Mouse (Mus musculus) liver, embryonic 11.5 days (tissue): ENCODE results near the gene Grhl3. TPM values are rescaled to one million over a fixed set of nuclear protein-coding genes. Genes with fewer than 3 reads are reported as not detected.
A peak's percentile ranks its signal among the peaks of the same experiment; 100 is the strongest.
"Not testable (repeated sequence)": the region's sequence is repeated elsewhere in the genome, so short reads cannot be mapped to it uniquely, and the experiment has no call there.

Experiments
- ATAC-seq: fragments of 200-750 bp; cut with Nextera tagmentation; replicated peaks from 2 replicates; pipeline ENCODE4 v1.8.0; 2017; ENCODE audit warnings: moderate number of reproducible peaks, mild to moderate bottlenecking, moderate TSS enrichment, moderate library complexity; ENCODE audit not compliant: low FRiP score
- DNase-seq: peaks from one replicate; pipeline ENCODE4 v3.0.0-alpha.2; 2017; ENCODE audit warnings: low spot score
- H3K27ac ChIP-seq: fragments of 300-500 bp; sonication (generic); 2 replicates; pipeline ENCODE4 v1.5.1; 2014; ENCODE audit warnings: mild to moderate bottlenecking, low read depth, low read length, control low read depth
- H3K27me3 ChIP-seq: fragments of 300-500 bp; sonication (generic); replicated peaks from 2 replicates; pipeline ENCODE4 v1.6.1; 2014; ENCODE audit warnings: low read length, mixed read lengths; ENCODE audit not compliant: control insufficient read depth, insufficient read depth
- H3K36me3 ChIP-seq: fragments of 300-500 bp; sonication (generic); 2 replicates; pipeline ENCODE4 v1.6.1; 2014; ENCODE audit warnings: mild to moderate bottlenecking, low read length, moderate library complexity, mixed read lengths; ENCODE audit not compliant: control insufficient read depth, insufficient read depth
- H3K4me1 ChIP-seq: fragments of 300-500 bp; sonication (generic); replicated peaks from 2 replicates; pipeline ENCODE4 v1.6.1; 2014; ENCODE audit warnings: low read length, mixed read lengths; ENCODE audit not compliant: control insufficient read depth, insufficient read depth
- H3K4me2 ChIP-seq: fragments of 300-500 bp; sonication (generic); 2 replicates; pipeline ENCODE4 v1.6.1; 2014; ENCODE audit warnings: mild to moderate bottlenecking, control low read depth, moderate library complexity
- H3K4me3 ChIP-seq: fragments of 300-500 bp; sonication (generic); 2 replicates; pipeline ENCODE4 v1.5.1; 2014; ENCODE audit warnings: low read depth, low read length, control low read depth
- H3K9ac ChIP-seq: fragments of 300-500 bp; sonication (generic); 2 replicates; pipeline ENCODE4 v1.6.1; 2014; ENCODE audit warnings: low read depth, low read length, control low read depth
- H3K9me3 ChIP-seq: fragments of 300-500 bp; sonication (generic); 2 replicates; pipeline ENCODE4 v1.6.1; 2016; ENCODE audit warnings: low read length, inconsistent platforms, mixed read lengths; ENCODE audit not compliant: control insufficient read depth
- WGBS: fragments of 180-500 bp; shearing (Covaris S2); extraction: QIAGEN DNeasy Blood & Tissue Kit; methylation state at CpG from one replicate; pipeline ENCODE4 v1.1.7; 2014; 5-methylcytosine and 5-hydroxymethylcytosine counted together
- polyA plus RNA-seq: library from polyadenylated mRNA; unstranded; fragments of >200 nt; fragmentation: Nextera tagmentation; extraction: Ambion mirVana; gene quantifications from 2 replicates; pipeline ENCODE4 v1.2.1, GENCODE M21; 2014

The Grhl3 gene
- polyA plus RNA-seq: 2.7 and 3.7 TPM in 2 replicates

DNA sequence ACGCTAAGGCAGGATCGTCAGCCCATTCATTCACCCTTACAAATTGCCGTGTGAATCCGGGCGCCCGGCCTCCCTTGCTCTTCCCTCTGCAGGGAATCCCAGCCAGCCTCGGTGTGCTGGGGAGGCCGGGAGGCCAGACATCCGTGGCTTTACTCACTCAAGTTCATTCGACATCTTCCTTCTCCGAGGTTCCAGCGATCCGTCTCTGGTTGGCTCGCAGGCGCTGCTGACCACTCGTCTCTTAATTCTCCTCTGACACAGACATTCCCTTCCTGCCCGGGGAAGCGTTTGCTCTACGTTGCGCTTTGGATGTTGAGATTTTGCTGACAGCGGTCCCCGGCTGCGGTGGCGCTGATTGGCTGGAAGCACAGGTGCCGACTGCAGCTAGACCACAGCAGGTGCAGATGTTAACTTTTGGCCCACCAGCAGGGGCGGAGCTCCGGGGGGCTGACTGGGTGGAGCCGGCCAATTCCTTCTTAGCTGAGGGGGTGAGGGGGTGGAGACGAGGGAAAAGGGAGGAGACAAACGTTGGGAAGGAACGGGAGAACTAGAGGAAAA, at the start of gene Grhl3:
Grhl3 (minus strand) TSS at position 380 of the 558 bp plus-strand sequence.
- Histone ChIP-seq H3K4me3 (peak within 1 kb of the TSS; percentile 5; the same call in 1 of the 2 replicates), H3K4me1 (peaks cover 15% of the 10 kb centered on the region)
- 2% methylated on average over 31 of the region's 31 CpGs for whole genome bisulfite sequencing

DNA sequence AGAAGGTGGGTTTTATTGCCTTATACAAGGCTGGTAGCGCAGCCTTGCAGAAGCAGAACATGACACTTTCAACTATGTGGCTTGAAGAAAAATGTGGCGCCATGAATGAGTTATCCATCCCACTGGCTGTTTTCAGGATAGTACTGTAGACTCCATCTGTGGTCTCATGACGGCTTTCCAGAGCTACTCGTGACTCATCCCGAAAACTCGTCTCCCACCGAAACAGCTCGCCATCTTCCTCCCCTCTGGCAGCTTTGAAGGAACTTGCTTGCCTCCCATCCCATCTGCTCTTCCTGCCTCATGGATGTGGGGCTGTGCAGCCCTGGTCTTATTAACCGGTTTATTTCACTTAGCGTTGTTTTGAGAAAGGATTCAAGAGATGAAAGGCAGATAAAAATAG, 48.9 kb upstream of the Grhl3 start:
- H3K9me3 ChIP-seq: no peaks in the 10 kb centered on the region
- DNase-seq (no peak), ATAC-seq (no peak)
- peak overlapping the region; percentile 91 for H3K27ac ChIP-seq
- no peaks in the 10 kb centered on the region for H3K36me3 ChIP-seq
- no peak overlapping the region for H3K4me2 ChIP-seq
- no peak overlapping the region for H3K4me3 ChIP-seq
- H3K9ac ChIP-seq: no peak overlapping the region
- peaks cover 31% of the 10 kb centered on the region for H3K4me1 ChIP-seq
- H3K27me3 ChIP-seq: peaks cover 8% of the 10 kb centered on the region
- 92% methylated on average over 10 of the region's 10 CpGs for WGBS

More for the DNA sequence above, at the start of gene Grhl3:
- Histone ChIP-seq H3K9me3 (no peaks in the 10 kb centered on the region), H3K4me2 (peak within 1 kb of the TSS; percentile 46), H3K27me3 (peaks cover 68% of the 10 kb centered on the region), H3K27ac (no peak within 1 kb of the TSS), H3K36me3 (no peaks in the 10 kb centered on the region), H3K9ac (no peak within 1 kb of the TSS)
- ATAC-seq: no peak
- no peak for DNase-seq

DNA sequence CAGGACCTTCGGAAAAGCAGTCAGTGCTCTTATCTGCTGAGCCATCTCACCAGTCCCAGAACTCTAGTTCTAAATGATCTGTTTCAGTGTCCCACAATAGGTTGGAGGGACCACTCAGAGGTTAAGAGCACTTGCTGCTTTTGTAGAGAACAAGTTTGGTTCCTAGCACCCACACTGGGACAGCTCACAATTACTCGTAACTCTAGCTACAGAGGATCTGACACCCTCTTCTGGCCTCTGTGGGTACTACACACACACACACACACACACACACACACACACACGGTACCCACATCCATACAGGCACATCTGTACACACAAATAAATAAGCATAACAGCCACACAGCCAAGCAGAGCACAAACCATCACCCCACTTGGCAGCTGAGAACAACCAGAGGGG, 47.0 kb upstream of the Grhl3 start:
- DNase-seq (no peak), ATAC-seq (no peak)
- peaks cover 31% of the 10 kb centered on the region for H3K4me1 ChIP-seq
- H3K27ac ChIP-seq: no peak overlapping the region
- H3K36me3 ChIP-seq: no peaks in the 10 kb centered on the region
- no peak overlapping the region for H3K9ac ChIP-seq
- peaks cover 8% of the 10 kb centered on the region for H3K27me3 ChIP-seq
- H3K9me3 ChIP-seq: no peaks in the 10 kb centered on the region
- no peak overlapping the region for H3K4me3 ChIP-seq
- 89% methylated on average over 3 of the region's 3 CpGs for WGBS
- H3K4me2 ChIP-seq: no peak overlapping the region

DNA sequence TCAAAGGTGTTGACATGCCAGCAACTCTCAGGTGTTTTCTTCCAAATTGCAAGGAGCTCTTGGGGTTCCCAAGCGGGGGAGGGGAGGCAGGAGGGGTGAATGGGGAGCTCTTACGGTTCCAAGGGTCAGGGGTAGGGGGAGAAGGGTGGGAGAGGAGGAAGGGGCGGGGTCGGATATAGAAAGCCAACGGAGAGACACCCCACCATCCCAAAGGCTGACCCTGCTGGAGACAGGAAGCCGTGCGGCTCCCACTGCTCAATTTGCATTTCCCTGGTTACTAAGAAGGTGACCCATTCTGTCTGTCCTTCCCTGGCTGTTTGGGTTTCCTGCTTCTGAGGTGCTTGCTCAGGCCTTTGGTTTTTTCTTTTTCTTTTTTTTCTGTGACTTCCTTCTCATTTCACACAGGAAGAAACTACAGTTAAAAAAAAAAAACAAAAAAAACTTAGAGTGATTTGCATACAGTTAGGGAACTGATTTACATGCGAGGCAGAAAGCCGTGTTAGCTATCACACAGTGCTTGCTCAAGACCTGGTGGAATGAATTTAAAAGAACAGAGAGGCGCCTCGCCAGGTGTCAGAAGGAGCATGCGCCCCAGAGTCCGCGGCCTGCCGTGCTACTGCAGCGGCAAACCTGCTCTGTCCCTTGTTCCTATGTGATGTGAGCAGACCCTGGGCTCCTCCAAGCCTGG, 44.5 kb upstream of the Grhl3 start:
- no peaks in the 10 kb centered on the region for H3K36me3 ChIP-seq
- 15% methylated on average over 16 of the region's 16 CpGs for WGBS
- H3K9ac ChIP-seq: no peak overlapping the region
- DNase-seq: no peak
- no peak for ATAC-seq
- H3K4me1 ChIP-seq: peaks cover 19% of the 10 kb centered on the region
- H3K27me3 ChIP-seq: peaks cover 8% of the 10 kb centered on the region
- H3K4me3 ChIP-seq: no peak overlapping the region
- no peak overlapping the region for H3K27ac ChIP-seq
- no peaks in the 10 kb centered on the region for H3K9me3 ChIP-seq
- H3K4me2 ChIP-seq: peak overlapping the region; percentile 31

DNA sequence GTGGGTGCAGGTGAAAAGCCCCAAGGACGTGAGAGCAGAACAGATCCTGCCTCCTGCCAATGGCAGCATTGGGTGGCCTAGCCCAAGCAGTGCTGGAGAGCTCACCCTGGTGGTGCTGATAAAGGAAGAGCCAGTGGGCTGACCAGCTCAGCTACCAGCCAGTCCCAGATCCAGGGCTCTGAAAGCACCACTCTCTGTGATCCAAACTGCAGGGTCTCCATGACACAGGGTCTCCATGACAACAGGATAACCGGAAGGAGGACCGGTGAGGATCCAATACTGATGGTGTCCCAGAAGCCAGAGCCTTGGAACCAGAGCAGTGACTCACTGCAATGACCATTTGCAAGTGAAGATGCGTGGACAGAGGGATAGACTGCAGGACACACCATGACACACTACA, 43.6 kb upstream of the Grhl3 start:
- Histone ChIP-seq H3K27ac (no peak overlapping the region), H3K27me3 (peaks cover 8% of the 10 kb centered on the region), H3K9ac (no peak overlapping the region), H3K4me1 (peaks cover 10% of the 10 kb centered on the region), H3K9me3 (no peaks in the 10 kb centered on the region), H3K36me3 (no peaks in the 10 kb centered on the region), H3K4me3 (no peak overlapping the region), H3K4me2 (no peak overlapping the region)
- 50% methylated on average over 4 of the region's 4 CpGs for WGBS
- ATAC-seq: no peak
- DNase-seq: no peak

DNA sequence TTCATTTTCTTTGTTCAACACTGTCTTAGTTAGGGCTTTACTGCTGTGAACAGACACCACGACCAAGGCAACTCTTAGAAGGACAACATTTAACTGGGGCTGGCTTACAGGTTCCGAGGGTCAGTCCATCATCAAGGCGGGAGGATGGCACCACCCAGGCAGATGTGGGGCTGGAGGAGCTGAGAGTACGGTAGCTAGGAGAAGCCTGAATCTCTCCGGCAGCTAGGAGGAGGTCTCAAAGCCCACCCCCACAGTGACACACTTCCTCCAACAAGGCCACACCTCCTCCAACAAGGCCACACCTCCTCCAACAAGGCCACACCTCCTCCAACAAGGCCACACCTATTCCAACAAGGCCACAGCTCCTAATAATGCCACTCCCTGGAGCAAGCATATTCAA, 41.9 kb upstream of the Grhl3 start:
- H3K4me2 ChIP-seq: peak overlapping the region; percentile 31
- ATAC-seq, H3K36me3 ChIP-seq, H3K4me3 ChIP-seq, H3K9ac ChIP-seq, H3K4me1 ChIP-seq, H3K27ac ChIP-seq, H3K9me3 ChIP-seq, DNase-seq, H3K27me3 ChIP-seq: not testable (repeated sequence)
- WGBS: 54% methylated on average over 5 of the region's 5 CpGs

DNA sequence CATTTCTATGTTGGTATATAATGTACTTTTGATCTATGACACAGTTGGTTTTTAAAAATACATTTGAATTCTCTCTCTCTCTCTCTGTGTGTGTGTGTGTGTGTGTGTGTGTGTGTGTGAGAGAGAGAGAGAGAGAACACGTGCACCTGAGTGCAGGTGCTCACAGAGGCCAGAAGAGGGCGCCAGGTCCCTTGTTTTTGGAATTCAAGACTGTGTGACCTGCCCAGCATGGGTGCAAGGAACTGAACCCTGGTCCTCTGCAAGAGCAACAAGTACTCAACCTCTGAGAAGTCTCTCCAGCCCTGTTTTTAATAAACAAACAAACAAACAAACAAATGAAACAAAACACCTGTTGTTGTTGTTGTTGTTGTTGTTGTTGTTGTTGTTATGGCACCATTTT, 36.6 kb upstream of the Grhl3 start:
- no peak overlapping the region for H3K4me3 ChIP-seq
- no peaks in the 10 kb centered on the region; the same call in 1 of the 2 replicates for H3K27me3 ChIP-seq
- DNase-seq (no peak), ATAC-seq (no peak)
- H3K9me3 ChIP-seq: peaks cover 8% of the 10 kb centered on the region; the same call in 1 of the 2 replicates
- H3K27ac ChIP-seq: no peak overlapping the region
- no peaks in the 10 kb centered on the region for H3K36me3 ChIP-seq
- WGBS: 67% methylated on average over 2 of the region's 2 CpGs
- no peak overlapping the region for H3K4me2 ChIP-seq
- H3K9ac ChIP-seq: no peak overlapping the region
- H3K4me1 ChIP-seq: no peaks in the 10 kb centered on the region

DNA sequence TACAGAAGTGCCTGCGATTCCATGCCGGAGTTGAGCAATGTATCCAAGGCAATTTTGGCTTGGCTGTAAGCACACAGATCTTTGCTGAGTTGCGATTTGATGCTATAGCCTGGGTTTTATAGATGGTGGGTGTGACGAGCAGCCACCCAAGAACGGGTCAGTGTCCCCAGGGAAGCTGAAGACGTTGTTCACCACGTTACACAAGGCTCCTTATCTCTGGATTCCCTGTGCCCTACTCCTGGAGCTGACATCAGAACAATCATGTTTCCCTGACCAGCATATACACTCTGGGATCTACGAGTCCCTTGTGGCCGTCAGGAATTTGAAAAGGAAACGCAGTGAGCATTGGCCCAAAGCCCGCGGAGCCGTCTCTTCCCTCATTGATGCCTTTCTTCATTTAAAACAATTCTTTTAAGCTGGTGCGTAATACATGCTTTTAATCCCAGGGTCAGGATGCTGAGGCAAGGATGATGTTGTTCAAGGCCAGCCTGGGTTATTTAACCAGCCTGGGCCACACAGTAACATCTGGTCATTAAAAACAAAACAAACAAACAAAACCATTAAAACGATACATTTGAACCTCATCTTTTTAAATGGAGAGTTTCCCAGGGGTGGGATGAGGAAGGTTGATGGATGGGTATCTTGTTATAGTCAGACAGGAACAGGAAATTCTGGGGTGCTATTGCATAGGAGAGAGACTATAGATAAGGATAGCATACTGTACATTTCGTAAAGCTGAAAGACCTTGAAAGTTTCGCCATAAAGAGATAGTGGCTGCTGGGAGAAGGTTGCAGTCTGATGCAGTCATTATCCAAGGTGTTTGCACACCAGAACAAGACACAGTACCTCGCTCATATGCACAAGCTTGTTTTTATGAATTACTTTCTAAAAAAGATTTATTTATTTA, 34.8 kb upstream of the Grhl3 start:
- Histone ChIP-seq H3K4me3 (no peak overlapping the region), H3K9me3 (peaks cover 8% of the 10 kb centered on the region; the same call in 1 of the 2 replicates), H3K36me3 (no peaks in the 10 kb centered on the region), H3K27ac (no peak overlapping the region), H3K27me3 (no peaks in the 10 kb centered on the region; the same call in 1 of the 2 replicates), H3K4me1 (no peaks in the 10 kb centered on the region), H3K4me2 (no peak overlapping the region), H3K9ac (no peak overlapping the region)
- DNase-seq (no peak), ATAC-seq (no peak)
- 66% methylated on average over 18 of the region's 18 CpGs for WGBS
